8 mouse cellular contexts compared by ENCODE assay signal in genomic region chr10:80570419-80570818, GRCm38 (mm10). TPM values are rescaled to one million over a fixed set of nuclear protein-coding genes. Genes with fewer than 3 reads are reported as not detected.
DNase-seq lines count a peak whose midpoint lies in the region; ATAC-seq lines count a peak whose summit lies in the region.

No protein-coding gene starts in this region.

- DNase-seq in heart, adult 18-20 months, result no peak
- DNase-seq in A20 (ENCODE audit: low read depth, low spot score), result peak; percentile 52
- DNase-seq in embryonic facial prominence, embryonic 14.5 days (ENCODE audit: low spot score), result no peak
- no peak for DNase-seq in liver, embryonic 11.5 days (ENCODE audit: low spot score)
- no peak for DNase-seq in ovary, postnatal 36 days (ENCODE audit: low spot score)
- no peak for DNase-seq in right cerebral cortex, postnatal 14 days
- no peak for DNase-seq in urinary bladder, adult 18-20 months (ENCODE audit: low spot score in 2 of 2)

- H3K4me2 ChIP-seq in heart, embryonic 13.5 days, result peak overlapping the region; percentile 59
- peak overlapping the region; percentile 46 for H3K4me2 ChIP-seq in embryonic facial prominence, embryonic 14.5 days (ENCODE audit: low read depth, low read length)
- peak overlapping the region; percentile 97 for H3K4me2 ChIP-seq in liver, embryonic 11.5 days

- no peaks in the 10 kb centered on the region for H3K9me3 ChIP-seq in heart, embryonic 13.5 days
- no peaks in the 10 kb centered on the region for H3K9me3 ChIP-seq in embryonic facial prominence, embryonic 14.5 days (ENCODE audit: control insufficient read depth, low read length)
- H3K9me3 ChIP-seq in liver, embryonic 11.5 days (ENCODE audit: control insufficient read depth, low read length), result no peaks in the 10 kb centered on the region

- no peak for ATAC-seq in heart, embryonic 13.5 days (ENCODE audit: extremely low read depth, insufficient number of reproducible peaks, low FRiP score, low TSS enrichment)
- ATAC-seq in embryonic facial prominence, embryonic 14.5 days (ENCODE audit: low read depth), result no peak
- ATAC-seq in liver, embryonic 11.5 days (replicated peaks; ENCODE audit: low FRiP score), result no peak

- no peak overlapping the region for H3K27ac ChIP-seq in heart, embryonic 13.5 days (replicated peaks)
- no peak overlapping the region; the same call in 1 of the 2 replicates for H3K27ac ChIP-seq in embryonic facial prominence, embryonic 14.5 days (replicated peaks; ENCODE audit: low read depth, low read length)
- peak overlapping the region; percentile 95 for H3K27ac ChIP-seq in liver, embryonic 11.5 days (ENCODE audit: low read depth, low read length)

- 78% methylated on average over 10 of the region's 10 CpGs for WGBS in heart, embryonic 13.5 days
- WGBS in embryonic facial prominence, embryonic 14.5 days, result 88% methylated on average over 10 of the region's 10 CpGs
- 52% methylated on average over 10 of the region's 10 CpGs for WGBS in liver, embryonic 11.5 days

- H3K27me3 ChIP-seq in heart, embryonic 13.5 days (replicated peaks), result no peaks in the 10 kb centered on the region
- no peaks in the 10 kb centered on the region for H3K27me3 ChIP-seq in embryonic facial prominence, embryonic 14.5 days (replicated peaks; ENCODE audit: control insufficient read depth, insufficient read depth, low read length)
- no peaks in the 10 kb centered on the region for H3K27me3 ChIP-seq in liver, embryonic 11.5 days (replicated peaks; ENCODE audit: control insufficient read depth, insufficient read depth, low read length)

- peak overlapping the region; percentile 77 for H3K9ac ChIP-seq in heart, embryonic 13.5 days
- no peak overlapping the region for H3K9ac ChIP-seq in embryonic facial prominence, embryonic 14.5 days (ENCODE audit: low read depth, low read length)
- peak overlapping the region; percentile 69 for H3K9ac ChIP-seq in liver, embryonic 11.5 days (ENCODE audit: low read depth, low read length)

- H3K4me1 ChIP-seq in heart, embryonic 13.5 days, result peaks cover 71% of the 10 kb centered on the region
- H3K4me1 ChIP-seq in embryonic facial prominence, embryonic 14.5 days (ENCODE audit: control insufficient read depth, insufficient read depth, low read length), result peaks cover 29% of the 10 kb centered on the region
- H3K4me1 ChIP-seq in liver, embryonic 11.5 days (replicated peaks; ENCODE audit: control insufficient read depth, insufficient read depth, low read length), result peaks cover 68% of the 10 kb centered on the region

- peaks cover 20% of the 10 kb centered on the region for H3K36me3 ChIP-seq in heart, embryonic 13.5 days
- H3K36me3 ChIP-seq in embryonic facial prominence, embryonic 14.5 days (ENCODE audit: control insufficient read depth, insufficient read depth, low read length), result peaks cover 21% of the 10 kb centered on the region
- H3K36me3 ChIP-seq in liver, embryonic 11.5 days (ENCODE audit: control insufficient read depth, insufficient read depth, low read length), result peaks cover 6% of the 10 kb centered on the region

- peak overlapping the region; percentile 36 for H3K4me3 ChIP-seq in heart, embryonic 13.5 days
- H3K4me3 ChIP-seq in embryonic facial prominence, embryonic 14.5 days (ENCODE audit: low read depth, low read length), result no peak overlapping the region
- H3K4me3 ChIP-seq in liver, embryonic 11.5 days (ENCODE audit: low read depth, low read length), result peak overlapping the region; percentile 50

RNA-seq across cellular contexts. Expression of gene Klf16, which starts 6.7 kb away (rescaled TPM):
- polyA plus RNA-seq in heart, embryonic 13.5 days (2015; fragmentation: Nextera tagmentation; extraction: Ambion mirVana), result 5.1 and 6.2 TPM in 2 replicates
- 1 to 10 TPM; 5.2 to 5.5 TPM for total RNA-seq in heart, adult 18-20 months (2021)
- polyA plus RNA-seq in embryonic facial prominence, embryonic 14.5 days (2014; fragmentation: Nextera tagmentation; extraction: Ambion mirVana), result 9.7 and 9.9 TPM in 2 replicates
- 10.0 and 11.4 TPM in 2 replicates for polyA plus RNA-seq in liver, embryonic 11.5 days (2014; fragmentation: Nextera tagmentation; extraction: Ambion mirVana)

RNA-seq across cellular contexts. Expression of gene Rexo1, which starts 9.1 kb away (rescaled TPM):
- 15.9 and 17.7 TPM in 2 replicates for polyA plus RNA-seq in heart, embryonic 13.5 days (2015; fragmentation: Nextera tagmentation; extraction: Ambion mirVana)
- 10 to 100 TPM; 11.2 to 11.6 TPM for total RNA-seq in heart, adult 18-20 months (2021)
- 22.6 and 26.2 TPM in 2 replicates for polyA plus RNA-seq in embryonic facial prominence, embryonic 14.5 days (2014; fragmentation: Nextera tagmentation; extraction: Ambion mirVana)
- polyA plus RNA-seq in liver, embryonic 11.5 days (2014; fragmentation: Nextera tagmentation; extraction: Ambion mirVana), result 31.8 and 33.4 TPM in 2 replicates

RNA-seq across cellular contexts. Expression of gene Abhd17a, which starts 19.7 kb away (rescaled TPM):
- polyA plus RNA-seq in heart, embryonic 13.5 days (2015; fragmentation: Nextera tagmentation; extraction: Ambion mirVana), result 81.7 and 85.1 TPM in 2 replicates
- 10 to 100 TPM; 40.6 to 44.8 TPM for total RNA-seq in heart, adult 18-20 months (2021)
- polyA plus RNA-seq in embryonic facial prominence, embryonic 14.5 days (2014; fragmentation: Nextera tagmentation; extraction: Ambion mirVana), result 115 and 124 TPM in 2 replicates
- polyA plus RNA-seq in liver, embryonic 11.5 days (2014; fragmentation: Nextera tagmentation; extraction: Ambion mirVana), result 89.7 and 96.5 TPM in 2 replicates

RNA-seq across cellular contexts. Expression of gene Atp8b3, which starts 31.5 kb away (rescaled TPM):
- 0.11 and 0.13 TPM in 2 replicates for polyA plus RNA-seq in heart, embryonic 13.5 days (2015; fragmentation: Nextera tagmentation; extraction: Ambion mirVana)
- not detected for total RNA-seq in heart, adult 18-20 months (2021)
- polyA plus RNA-seq in embryonic facial prominence, embryonic 14.5 days (2014; fragmentation: Nextera tagmentation; extraction: Ambion mirVana), result 0.13 and 0.24 TPM in 2 replicates
- 0.12 and 0.23 TPM in 2 replicates for polyA plus RNA-seq in liver, embryonic 11.5 days (2014; fragmentation: Nextera tagmentation; extraction: Ambion mirVana)

RNA-seq across cellular contexts. Expression of gene Scamp4, which starts 32.3 kb away (rescaled TPM):
- 65.9 and 70.4 TPM in 2 replicates for polyA plus RNA-seq in heart, embryonic 13.5 days (2015; fragmentation: Nextera tagmentation; extraction: Ambion mirVana)
- 10 to 100 TPM; 20.1 to 22.2 TPM for total RNA-seq in heart, adult 18-20 months (2021)
- polyA plus RNA-seq in embryonic facial prominence, embryonic 14.5 days (2014; fragmentation: Nextera tagmentation; extraction: Ambion mirVana), result 84.6 and 96.3 TPM in 2 replicates
- 93.9 and 94.3 TPM in 2 replicates for polyA plus RNA-seq in liver, embryonic 11.5 days (2014; fragmentation: Nextera tagmentation; extraction: Ambion mirVana)

Comparison
In these comparisons a context has a peak if more than half of its experiments do, and no peak if none do; other contexts are left out.
1. H3K4me2 ChIP-seq: peak in every context shown above with its lines; median percentile 97 in liver, embryonic 11.5 days; 59 in heart, embryonic 13.5 days; 46 in embryonic facial prominence, embryonic 14.5 days.